Mouse (Mus musculus) olfactory bulb, adult 2 months (tissue): ENCODE measurements around the gene Akt1.

Experiments
- CTCF ChIP-seq: fragments of 200-500 bp; IDR thresholded peaks from 2 replicates; pipeline ENCODE4 v1.5.1; 2012; ENCODE audit warnings: low read depth, mild to moderate bottlenecking, low read length, moderate library complexity; ENCODE audit not compliant: insufficient read depth
- POLR2A ChIP-seq: fragments of 200-500 bp; IDR thresholded peaks from 2 replicates; pipeline ENCODE4 v1.6.1; 2012; ENCODE audit warnings: mild to moderate bottlenecking, low read depth, low read length, moderate library complexity; ENCODE audit not compliant: insufficient read depth

GRCm38 (mm10) chr12:112644180-112644854 lies 30.4 kb downstream of the Akt1 start, which contains the start of gene Siva1:
- TF ChIP-seq POLR2A (no peak), CTCF (no peak)
